Mouse (Mus musculus) activated CD4-positive, CD25-positive, alpha-beta regulatory T cell, adult 4 months (primary cell): ENCODE data around the gene Riiad1. TPM values are rescaled to one million over a fixed set of nuclear protein-coding genes. Genes with fewer than 3 reads are reported as not detected.

ENCODE experiments used
- ATAC-seq: one replicate; pipeline ENCODE4 v1.8.0; 2017
- polyA plus RNA-seq, 2 experiments: library from polyadenylated mRNA; unstranded; fragments of 100-300 nt; shearing (Covaris generic); gene quantifications; one replicate each; pipeline ENCODE4 v1.2.1; 2017

Riiad1 gene
- polyA plus RNA-seq, 2 experiments from 2014 or later: 1.3 TPM; not detected in 1

DNA sequence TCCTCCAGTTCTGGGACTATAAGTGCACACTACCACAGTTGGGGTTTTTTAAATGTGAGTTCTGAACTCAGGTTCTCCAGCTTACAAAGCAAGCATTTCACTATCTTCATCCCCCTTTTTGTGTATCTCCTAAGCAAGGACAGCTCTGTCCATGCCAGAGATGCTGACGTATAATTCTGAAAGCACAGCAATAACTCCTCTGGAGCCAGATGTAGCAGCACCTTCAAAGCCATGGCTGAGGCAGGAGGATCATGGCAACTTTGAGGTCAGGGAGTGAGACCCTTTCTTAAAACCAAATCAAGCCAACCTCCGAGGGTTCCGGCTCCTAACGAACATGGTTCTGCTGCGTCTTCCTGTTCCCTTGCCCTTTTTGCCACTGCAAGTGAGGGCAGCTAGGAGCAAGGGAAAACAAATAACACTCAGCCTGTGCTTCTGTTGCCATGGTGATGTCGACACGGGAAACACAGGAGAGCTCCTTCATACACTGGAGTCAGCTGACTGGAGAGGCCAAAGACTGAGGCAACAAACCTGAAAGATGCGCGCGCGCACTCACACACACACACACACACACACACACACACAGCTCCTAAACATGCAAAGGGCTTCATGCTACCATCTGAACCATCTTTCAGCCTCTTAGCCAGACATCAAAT lies 16.1 kb downstream of the Riiad1 start:
- no peak for ATAC-seq

DNA sequence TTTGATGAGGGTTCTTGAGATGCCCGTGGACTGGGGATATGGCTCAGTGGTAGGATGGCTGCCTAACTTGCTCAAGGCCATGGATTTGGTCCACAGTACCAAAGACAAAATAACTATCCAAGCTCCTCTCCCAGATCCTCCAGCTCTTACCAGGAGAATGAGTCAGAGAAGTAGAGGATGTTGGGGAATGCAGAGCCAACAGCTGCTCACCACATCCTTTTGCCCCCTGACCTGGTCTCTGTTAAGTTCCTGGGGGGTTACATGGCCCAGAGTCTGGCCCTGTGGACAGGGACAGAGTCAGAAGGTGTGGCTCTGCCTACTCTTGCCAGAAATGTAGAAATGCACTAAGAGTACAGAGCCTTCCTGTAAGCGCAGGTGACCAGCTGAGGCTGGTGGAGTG lies 20.3 kb downstream of the Riiad1 start:
- ATAC-seq: no peak

DNA sequence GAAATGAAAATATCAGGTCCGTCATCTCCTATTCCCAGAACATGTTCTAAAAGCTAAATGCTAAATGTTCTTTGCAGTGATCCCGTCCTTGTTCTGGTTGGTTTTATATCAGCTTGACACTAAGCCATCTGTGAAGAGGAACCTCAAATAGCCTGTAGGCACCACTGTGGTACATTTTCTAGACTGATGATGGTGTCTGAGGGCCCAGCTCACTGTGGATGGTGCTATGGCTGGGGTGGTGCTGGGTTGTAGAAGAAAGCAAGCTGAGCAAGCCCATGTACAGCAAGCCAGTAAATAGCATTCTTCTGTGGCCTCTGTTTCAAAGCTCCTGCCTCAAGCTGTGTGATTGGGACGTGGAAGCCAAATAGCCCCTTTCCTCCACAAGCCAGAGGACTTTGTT lies 23.1 kb downstream of the Riiad1 start:
- ATAC-seq: no peak

- ATAC-seq: peak; percentile 81
Observed at GRCm38 (mm10) chr3:94456529-94457000, 23.6 kb downstream of the Riiad1 start.

GRCm38 (mm10) chr3:94449377-94449776 lies 30.8 kb downstream of the Riiad1 start:
- no peak for ATAC-seq

DNA sequence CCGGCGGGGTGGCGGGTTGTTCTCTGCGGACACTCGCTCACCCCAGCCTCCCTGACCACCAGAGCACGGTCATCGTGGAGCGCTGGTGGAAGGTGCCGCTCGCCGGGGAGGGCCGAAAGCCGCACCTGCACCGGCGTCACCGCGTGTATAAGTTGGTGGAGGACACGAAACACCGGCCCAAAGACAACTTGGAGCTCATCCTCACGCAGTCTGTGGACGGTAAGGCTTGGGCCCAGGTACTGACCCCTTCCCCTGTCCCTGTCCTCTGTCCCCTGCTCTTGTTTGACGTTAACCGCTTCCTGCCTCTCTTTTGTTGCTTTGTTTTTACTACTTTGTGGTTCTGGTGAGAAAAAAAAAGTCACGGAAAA lies 36.6 kb downstream of the Riiad1 start, which contains the start of gene Oaz3:
TSS of gene Oaz3 (minus strand) at position 319 of the 368 bp plus-strand sequence.
- ATAC-seq: peak; percentile 46

DNA sequence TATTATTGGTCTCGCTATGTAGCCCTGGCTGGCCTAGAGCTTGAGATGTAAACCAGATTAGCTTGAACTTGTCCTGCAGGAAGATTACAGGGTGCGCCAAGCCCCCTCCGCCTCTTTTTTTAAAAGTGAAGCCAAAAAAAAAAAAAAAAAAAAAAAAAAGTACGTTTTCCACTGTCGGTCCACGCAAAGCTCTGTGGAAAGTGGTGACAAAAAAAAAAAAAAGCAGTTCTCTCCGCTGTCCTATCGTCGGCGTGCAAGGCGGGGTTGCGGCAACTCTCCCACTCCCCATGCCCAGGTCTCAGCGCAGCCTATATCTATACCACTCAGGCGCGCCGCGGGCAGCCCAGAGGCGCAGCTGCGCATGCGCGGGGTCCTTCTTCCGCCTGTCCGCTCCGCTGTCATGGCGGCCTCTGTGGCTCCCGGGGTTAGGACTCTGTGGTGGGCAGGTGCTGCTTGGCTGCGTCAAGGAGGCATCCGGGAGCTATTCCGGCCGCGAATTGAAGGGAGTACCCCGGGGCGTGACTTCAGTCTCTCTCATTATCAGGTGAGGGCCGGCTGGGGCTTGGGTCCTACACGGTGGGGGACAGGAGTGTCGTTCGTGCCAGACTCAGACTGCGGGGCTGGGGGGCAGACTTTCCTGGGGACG lies 37.1 kb downstream of the Riiad1 start, which contains the start of gene Mrpl9:
TSS of gene Mrpl9 (plus strand) at position 368 of the 646 bp plus-strand sequence.
- ATAC-seq: peak; percentile 87

GRCm38 (mm10) chr3:94441182-94441581 lies 39.0 kb downstream of the Riiad1 start:
- no peak for ATAC-seq

DNA sequence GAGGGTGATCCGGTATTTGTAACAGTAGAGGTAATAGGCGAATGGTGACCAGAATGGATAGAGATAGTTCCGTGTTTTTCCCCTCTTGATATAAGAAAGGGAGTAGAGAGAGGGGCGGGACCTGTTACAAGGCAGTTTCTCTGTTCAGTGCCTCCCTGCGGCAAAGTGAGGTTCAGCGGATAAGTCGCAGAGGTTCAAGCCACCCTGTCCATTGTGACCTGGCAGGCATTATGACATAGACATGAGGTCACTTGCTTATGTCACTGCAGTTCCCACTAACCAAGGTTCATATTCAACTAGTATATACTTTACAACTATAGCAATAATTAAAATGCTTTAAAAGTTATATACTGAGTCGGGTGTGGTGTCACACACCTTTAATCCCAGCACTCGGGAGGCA lies 43.7 kb downstream of the Riiad1 start:
- no peak for ATAC-seq

DNA sequence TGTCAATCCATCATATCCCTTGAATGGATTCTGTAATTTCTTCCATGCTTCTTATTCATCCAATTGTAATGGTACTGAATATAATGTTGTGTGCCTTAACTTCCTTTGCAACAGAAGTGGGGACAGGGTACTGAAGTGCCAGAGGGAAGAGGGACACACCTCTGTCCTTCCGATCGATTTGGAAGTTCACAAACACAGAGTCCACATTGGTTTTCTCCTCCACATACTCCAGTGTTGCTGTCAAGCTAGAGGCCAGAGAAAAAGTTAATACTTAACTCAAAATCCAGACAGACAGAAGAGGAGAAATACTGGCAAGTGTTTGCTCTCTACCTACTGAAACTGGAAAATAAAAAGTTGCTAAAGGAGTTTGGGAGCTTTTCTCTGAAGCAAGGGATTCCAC lies 45.8 kb downstream of the Riiad1 start:
- ATAC-seq: no peak

- ATAC-seq: no peak
Observed at GRCm38 (mm10) chr3:94430980-94431379, 49.2 kb downstream of the Riiad1 start.

Other genes with a start within 250 kb of the Riiad1 start
- gene Gm4778, start 216.3 kb downstream of the Riiad1 start, polyA plus RNA-seq: not detected
- 1 to 10 TPM; 6.3 to 8.2 TPM for gene Them4, start 170.3 kb downstream of the Riiad1 start, polyA plus RNA-seq
- gene Them5, start 138.2 kb downstream of the Riiad1 start, polyA plus RNA-seq: not detected
- not detected for gene C2cd4d, start 117.9 kb downstream of the Riiad1 start, polyA plus RNA-seq
- 1 to 10 TPM; 6.5 to 7.4 TPM for gene Rorc, start 107.5 kb downstream of the Riiad1 start, polyA plus RNA-seq
- gene Lingo4, start 81.8 kb downstream of the Riiad1 start, polyA plus RNA-seq: 1 to 10 TPM in 1 of 2 experiments, under 1 TPM in 1; 0.29 to 1.4 TPM
- gene Tdrkh, start 67.1 kb downstream of the Riiad1 start, polyA plus RNA-seq: 1 to 10 TPM; 4.9 to 6.1 TPM
- gene Mrpl9, start 37.0 kb downstream of the Riiad1 start, polyA plus RNA-seq: 10 to 100 TPM; 52.3 to 63.6 TPM
- gene Oaz3, start 36.4 kb downstream of the Riiad1 start, polyA plus RNA-seq: under 1 TPM in 1 of 2 experiments, not detected in 1; 0.74 TPM
- under 1 TPM; 0.52 to 0.57 TPM for gene Celf3, start 2.0 kb downstream of the Riiad1 start, polyA plus RNA-seq
- gene Snx27, start 102.4 kb upstream of the Riiad1 start, polyA plus RNA-seq: 10 to 100 TPM; 13.2 to 16.0 TPM
- gene Gm10972, start 162.8 kb upstream of the Riiad1 start, polyA plus RNA-seq: not detected
- gene Tuft1, start 178.5 kb upstream of the Riiad1 start, polyA plus RNA-seq: 1 to 10 TPM; 2.3 to 2.4 TPM
- not detected for gene Selenbp2, start 213.2 kb upstream of the Riiad1 start, polyA plus RNA-seq